Mouse (Mus musculus) hindbrain, postnatal 0 days (tissue): ENCODE results near the gene Eme2. TPM values are rescaled to one million over a fixed set of nuclear protein-coding genes. Genes with fewer than 3 reads are reported as not detected.

ENCODE experiments used
- ATAC-seq: fragments of 200-750 bp; cut with Nextera tagmentation; 2 replicates; pipeline ENCODE4 v1.8.0; 2017; ENCODE audit warnings: mild to moderate bottlenecking, moderate TSS enrichment, moderate library complexity
- DNase-seq: peaks from one replicate; pipeline ENCODE4 v3.0.0-alpha.2; 2015; ENCODE audit warnings: low spot score
- H3K27ac ChIP-seq: fragments of 300-500 bp; sonication (generic); 2 replicates; pipeline ENCODE4 v1.5.1; 2014; ENCODE audit warnings: mild to moderate bottlenecking
- H3K27me3 ChIP-seq: fragments of 300-500 bp; sonication (generic); 2 replicates; pipeline ENCODE4 v1.6.1; 2014; ENCODE audit warnings: low read length, mixed read lengths; ENCODE audit not compliant: insufficient read depth
- H3K36me3 ChIP-seq: fragments of 300-500 bp; sonication (generic); 2 replicates; pipeline ENCODE4 v1.6.1; 2014; ENCODE audit warnings: low read length, mixed read lengths; ENCODE audit not compliant: insufficient read depth
- H3K4me1 ChIP-seq: fragments of 300-500 bp; sonication (generic); 2 replicates; pipeline ENCODE4 v1.6.1; 2014; ENCODE audit warnings: antibody characterized with exemption, low read length, mixed read lengths; ENCODE audit not compliant: insufficient read depth
- H3K4me2 ChIP-seq: fragments of 300-500 bp; sonication (generic); 2 replicates; pipeline ENCODE4 v1.6.1; 2014; ENCODE audit warnings: low read depth, mild to moderate bottlenecking, low read length, moderate library complexity, mixed read lengths
- H3K4me3 ChIP-seq: fragments of 300-500 bp; sonication (generic); 2 replicates; pipeline ENCODE4 v1.5.1; 2014; ENCODE audit warnings: low read length
- H3K9ac ChIP-seq: fragments of 300-500 bp; sonication (generic); replicated peaks from 2 replicates; pipeline ENCODE4 v1.6.1; 2014; ENCODE audit warnings: mild to moderate bottlenecking, low read length, moderate library complexity, mixed read lengths
- H3K9me3 ChIP-seq: fragments of 300-500 bp; sonication (generic); 2 replicates; pipeline ENCODE4 v1.6.1; 2016; ENCODE audit warnings: low read length, mixed read lengths
- CTCF ChIP-seq: IDR thresholded peaks from 2 replicates; pipeline ENCODE4 v1.5.1; 2016; ENCODE audit warnings: antibody characterized with exemption, control low read depth, low read depth
- WGBS: fragments of 180-500 bp; shearing (Covaris S2); extraction: QIAGEN DNeasy Blood & Tissue Kit; methylation state at CpG from one replicate; pipeline ENCODE4 v1.1.7; 2014; 5-methylcytosine and 5-hydroxymethylcytosine counted together
- polyA plus RNA-seq: library from polyadenylated mRNA; unstranded; fragments of >200 nt; fragmentation: Nextera tagmentation; extraction: Ambion mirVana; gene quantifications from 2 replicates; pipeline ENCODE4 v1.2.1, GENCODE M21; 2015
- total RNA-seq: library from RNA; depleted of rRNA; stranded (reverse); fragments of >200 nt; gene quantifications from 2 replicates; pipeline ENCODE4 v1.2.3, GENCODE M21; 2014

Gene Eme2
- total and polyA plus RNA-seq, 2 experiments from 2014 or later: 21.4 to 49.5 TPM

DNA sequence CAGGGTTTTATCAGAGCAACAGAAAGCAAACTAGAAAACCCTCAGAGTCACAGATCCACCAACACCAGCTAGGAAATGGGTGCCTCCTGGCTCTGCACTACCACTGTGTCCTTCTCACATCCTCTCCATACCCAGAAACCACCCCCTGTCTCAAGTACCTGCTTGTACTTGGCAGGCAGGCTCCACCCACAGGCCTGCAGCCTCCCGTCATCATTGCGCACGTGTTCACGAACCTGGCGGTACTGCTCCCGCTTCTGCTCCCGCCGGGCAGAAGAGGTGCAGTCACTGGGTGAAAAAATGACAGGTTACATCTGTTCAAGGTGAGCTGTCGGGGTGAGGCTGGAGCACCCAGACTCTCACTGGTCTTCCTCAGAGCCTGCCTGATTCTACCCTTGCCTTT lies 8.9 kb upstream of the Eme2 start:
- WGBS: 93% methylated on average over 9 of the region's 9 CpGs
- DNase-seq (no peak), ATAC-seq (no peak)
- H3K27ac ChIP-seq: no peak overlapping the region
- H3K9me3 ChIP-seq: no peaks in the 10 kb centered on the region
- no peak for TF ChIP-seq CTCF
- H3K36me3 ChIP-seq: peaks cover 100% of the 10 kb centered on the region
- H3K4me3 ChIP-seq: no peak overlapping the region
- no peak overlapping the region for H3K9ac ChIP-seq
- no peak overlapping the region for H3K4me2 ChIP-seq
- no peaks in the 10 kb centered on the region for H3K4me1 ChIP-seq
- H3K27me3 ChIP-seq: no peaks in the 10 kb centered on the region

DNA sequence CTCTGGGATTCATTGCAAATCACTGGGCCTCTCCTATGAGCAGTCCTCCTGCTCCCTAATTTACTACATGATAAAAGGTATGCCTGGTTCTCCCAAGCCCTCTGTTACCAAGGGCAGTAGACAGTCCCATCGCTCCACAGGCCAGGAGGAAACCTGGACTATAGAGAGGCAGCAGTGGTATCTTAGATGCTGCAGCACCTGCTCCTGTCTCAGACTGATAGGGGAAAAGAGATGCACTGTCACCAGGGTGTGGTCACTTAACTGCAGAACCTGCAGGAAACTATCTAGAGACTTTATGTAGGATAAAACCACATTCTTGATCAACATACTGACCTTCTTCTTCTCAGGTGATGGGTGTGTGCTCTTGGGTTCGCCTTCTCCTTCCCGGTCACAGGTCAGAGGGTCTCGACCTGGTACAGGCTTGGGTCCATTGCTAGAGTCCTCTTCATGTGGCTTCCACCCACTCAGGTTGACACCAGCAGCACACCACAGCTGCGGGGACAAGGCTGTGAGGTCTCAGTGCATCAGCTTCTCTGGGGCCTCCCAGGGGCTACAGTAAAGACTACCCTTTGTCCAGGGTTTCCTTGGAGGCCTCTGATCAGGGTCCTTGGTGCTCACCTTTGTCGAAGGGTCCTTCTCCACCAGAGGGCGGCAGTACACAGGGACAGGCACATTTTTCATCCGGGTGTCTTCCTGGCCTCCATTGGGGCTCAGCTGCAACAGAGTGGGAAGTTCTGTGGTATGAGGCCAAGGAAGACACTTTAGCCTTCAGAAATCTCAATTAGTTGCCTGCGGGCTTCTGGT lies 8.0 kb upstream of the Eme2 start:
- Histone ChIP-seq H3K4me2 (no peak overlapping the region), H3K27me3 (no peaks in the 10 kb centered on the region), H3K36me3 (peaks cover 100% of the 10 kb centered on the region), H3K27ac (no peak overlapping the region), H3K9ac (no peak overlapping the region), H3K9me3 (no peaks in the 10 kb centered on the region), H3K4me3 (no peak overlapping the region), H3K4me1 (no peaks in the 10 kb centered on the region)
- ATAC-seq (no peak), DNase-seq (peak; percentile 32)
- peak; percentile 53 for TF ChIP-seq CTCF
- 70% methylated on average over 9 of the region's 9 CpGs for WGBS

DNA sequence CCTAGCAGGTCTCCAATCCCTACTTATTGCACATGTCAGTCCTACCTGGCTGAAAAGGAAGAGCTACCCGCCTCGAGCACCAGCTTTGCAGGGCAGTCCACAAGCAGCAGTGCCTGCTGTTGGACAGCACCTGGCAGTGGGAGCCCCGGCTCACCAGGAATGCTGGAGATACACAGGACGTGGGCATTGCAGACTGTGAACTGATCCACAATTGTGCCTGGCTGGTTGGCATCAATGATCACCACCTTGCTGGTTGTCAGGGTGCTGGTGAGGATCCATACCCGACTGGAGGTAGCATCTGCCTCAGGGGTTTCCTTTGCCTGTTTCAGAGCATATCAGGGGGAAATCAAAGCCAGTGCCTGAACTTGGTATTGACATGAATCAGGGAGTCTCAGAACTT lies 7.2 kb upstream of the Eme2 start:
- DNase-seq (no peak), ATAC-seq (no peak)
- 95% methylated on average over 5 of the region's 5 CpGs for WGBS
- Histone ChIP-seq H3K9me3 (no peaks in the 10 kb centered on the region), H3K27ac (no peak overlapping the region), H3K36me3 (peaks cover 93% of the 10 kb centered on the region), H3K27me3 (no peaks in the 10 kb centered on the region), H3K4me3 (no peak overlapping the region), H3K9ac (no peak overlapping the region), H3K4me2 (no peak overlapping the region), H3K4me1 (peaks cover 5% of the 10 kb centered on the region; the same call in 1 of the 2 replicates)
- TF ChIP-seq CTCF: no peak

DNA sequence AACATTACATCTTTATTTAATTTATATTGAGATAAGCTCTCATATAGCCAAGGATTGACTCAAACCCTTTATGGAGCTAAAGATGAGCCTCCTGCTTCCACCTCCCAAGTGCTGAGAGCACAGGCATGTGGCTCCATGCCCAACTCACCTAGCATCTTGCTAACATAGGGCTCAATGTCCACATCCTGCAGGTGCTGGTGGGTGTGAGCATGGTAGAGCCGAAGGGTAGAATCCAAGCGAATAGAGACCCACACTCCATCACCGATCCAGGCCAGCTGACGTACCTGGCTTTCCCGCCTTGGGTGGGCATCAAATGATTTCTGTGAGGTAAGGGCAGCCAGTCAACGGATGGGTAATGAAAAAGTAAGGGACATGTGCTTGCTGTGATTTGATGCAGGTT lies 5.1 kb upstream of the Eme2 start:
- ATAC-seq: no peak
- no peaks in the 10 kb centered on the region for H3K9me3 ChIP-seq
- H3K36me3 ChIP-seq: peaks cover 72% of the 10 kb centered on the region
- no peak for DNase-seq
- no peaks in the 10 kb centered on the region for H3K27me3 ChIP-seq
- WGBS: 97% methylated on average over 6 of the region's 6 CpGs
- peaks cover 10% of the 10 kb centered on the region; the same call in 1 of the 2 replicates for H3K4me1 ChIP-seq
- no peak overlapping the region for H3K4me3 ChIP-seq
- H3K4me2 ChIP-seq: no peak overlapping the region
- no peak overlapping the region for H3K9ac ChIP-seq
- H3K27ac ChIP-seq: no peak overlapping the region
- TF ChIP-seq CTCF: no peak

DNA sequence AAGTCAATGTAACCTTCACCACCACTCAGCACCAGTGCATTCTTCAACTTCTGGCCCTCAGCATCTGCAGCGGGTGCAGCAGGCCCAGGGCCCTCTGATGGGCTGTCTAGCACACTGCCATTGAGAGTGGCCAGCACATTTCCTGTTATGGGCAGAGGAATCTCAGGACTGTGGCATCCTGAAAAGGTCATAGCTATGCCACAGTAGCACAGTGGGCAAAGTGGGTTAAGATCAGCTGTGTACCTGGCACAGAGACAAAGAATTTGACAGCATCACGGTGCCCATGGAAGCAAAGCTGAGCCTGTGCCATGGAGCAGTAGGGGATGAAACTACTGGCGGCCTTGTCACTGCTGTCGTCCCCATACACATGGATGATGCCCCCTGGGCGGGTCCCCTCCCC lies 4.3 kb upstream of the Eme2 start:
- no peak for TF ChIP-seq CTCF
- Histone ChIP-seq H3K36me3 (peaks cover 63% of the 10 kb centered on the region), H3K27me3 (no peaks in the 10 kb centered on the region), H3K4me2 (no peak overlapping the region), H3K4me1 (peaks cover 13% of the 10 kb centered on the region), H3K4me3 (no peak overlapping the region), H3K27ac (no peak overlapping the region), H3K9me3 (no peaks in the 10 kb centered on the region), H3K9ac (no peak overlapping the region)
- 69% methylated on average over 5 of the region's 5 CpGs for WGBS
- DNase-seq (no peak), ATAC-seq (no peak)

DNA sequence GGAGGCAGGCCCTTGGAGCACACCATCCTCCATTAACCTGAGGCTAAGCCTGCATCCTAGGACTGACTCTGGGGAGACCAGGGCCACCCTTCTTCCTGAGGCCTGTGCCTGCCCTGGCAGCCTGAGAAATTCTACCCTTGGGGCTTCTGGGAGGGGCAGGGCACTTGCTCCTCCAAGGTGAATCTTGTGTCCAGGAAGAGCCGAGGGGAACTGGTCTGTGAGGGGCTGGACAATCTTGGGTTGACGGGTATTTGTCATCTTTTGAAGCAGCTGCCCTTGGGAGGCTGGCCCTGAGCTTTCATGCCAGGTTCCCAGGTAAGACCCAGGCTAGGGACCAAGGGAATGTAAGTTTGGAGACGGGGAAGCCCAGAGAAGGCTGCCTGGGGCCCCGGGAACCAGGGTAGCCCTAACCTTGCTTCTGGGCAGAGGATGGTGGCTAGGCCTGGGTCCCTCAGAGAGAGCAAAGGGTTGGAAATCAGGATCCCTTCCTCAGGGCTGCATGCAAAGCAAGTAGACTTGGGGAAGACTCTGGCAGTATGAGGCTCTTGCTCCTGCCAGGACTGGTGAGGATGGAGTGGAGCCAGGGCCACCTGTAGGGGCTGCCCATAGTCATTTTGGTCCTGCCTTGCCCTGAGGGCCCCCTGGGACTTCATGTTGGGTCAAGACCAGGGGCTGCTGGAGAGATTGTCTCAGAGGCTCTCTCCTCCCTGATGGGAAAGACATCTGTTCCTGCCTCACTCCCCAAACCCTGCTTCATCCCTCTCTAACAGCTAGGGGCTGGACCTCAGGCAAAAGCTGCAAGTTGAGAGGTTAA lies 3.4 kb upstream of the Eme2 start:
- Histone ChIP-seq H3K27me3 (no peaks in the 10 kb centered on the region), H3K4me2 (no peak overlapping the region), H3K9ac (peak overlapping the region; percentile 17; the same call in 1 of the 2 replicates), H3K9me3 (no peaks in the 10 kb centered on the region), H3K4me3 (no peak overlapping the region), H3K36me3 (peaks cover 55% of the 10 kb centered on the region), H3K4me1 (peaks cover 19% of the 10 kb centered on the region), H3K27ac (peak overlapping the region; percentile 93; the same call in 1 of the 2 replicates)
- TF ChIP-seq CTCF: no peak
- WGBS: 88% methylated on average over 4 of the region's 4 CpGs
- ATAC-seq (no peak), DNase-seq (no peak)
